Mouse (Mus musculus): ENCODE measurements around the gene Skap1.

- no peak for TF ChIP-seq CTCF (IDR thresholded peaks at IDR 0.05; ENCODE audit: control insufficient read depth, insufficient read depth, low read length)
- TF ChIP-seq POLR2A (IDR thresholded peaks at IDR 0.05; ENCODE audit: borderline replicate concordance, control insufficient read depth, low read depth, low read length) = no peak
Measured at GRCm38 (mm10) chr11:96693360-96693759, 229.0 kb downstream of the Skap1 start.
